Mouse (Mus musculus): ENCODE results near the gene Sult1e1. TPM values are rescaled to one million over a fixed set of nuclear protein-coding genes. Genes with fewer than 3 reads are reported as not detected.

Sult1e1 gene
- not detected in 2 replicates for polyA plus RNA-seq (2011; ENCODE audit: insufficient read depth, insufficient read length, low replicate concordance, missing spikeins)

DNA sequence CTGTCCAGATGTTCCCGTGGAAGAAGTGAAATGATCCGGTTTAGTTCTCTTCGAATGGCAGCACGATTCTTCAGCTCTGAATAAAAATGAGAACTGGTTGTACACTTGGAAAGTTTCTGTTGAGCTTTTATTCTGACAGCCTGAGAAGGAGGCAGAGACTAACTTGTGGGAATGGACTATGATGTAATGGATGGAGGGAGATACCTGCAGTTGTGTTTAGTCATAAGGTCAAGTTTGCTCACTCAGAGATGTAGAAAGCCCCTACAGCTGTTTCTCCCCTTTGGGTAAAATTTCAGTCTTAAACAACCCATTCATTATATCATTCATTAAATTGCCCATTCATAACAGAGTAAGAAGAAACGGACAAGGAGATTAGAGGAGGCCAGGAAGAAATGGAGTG, at the start of gene Sult1e1:
TSS of gene Sult1e1 (minus strand) at position 101 of the 400 bp plus-strand sequence.
- WGBS: 75% methylated on average over 5 of the region's 5 CpGs
- Histone ChIP-seq H3K4me1 (ENCODE audit: control insufficient read depth, insufficient read depth, low read length) (no peaks in the 10 kb centered on the region), H3K4me3 (replicated peaks; ENCODE audit: control insufficient read depth, low read depth, low read length) (no peak within 1 kb of the TSS), H3K27ac (ENCODE audit: control insufficient read depth, insufficient read depth, low read depth, low read length, poor library complexity) (no peak within 1 kb of the TSS)
- TF ChIP-seq POLR2A (IDR thresholded peaks at IDR 0.05; ENCODE audit: borderline replicate concordance, control insufficient read depth, low read depth, low read length): no peak
- TF ChIP-seq CTCF (IDR thresholded peaks at IDR 0.05; ENCODE audit: control insufficient read depth, insufficient read depth, low read length): no peak

DNA sequence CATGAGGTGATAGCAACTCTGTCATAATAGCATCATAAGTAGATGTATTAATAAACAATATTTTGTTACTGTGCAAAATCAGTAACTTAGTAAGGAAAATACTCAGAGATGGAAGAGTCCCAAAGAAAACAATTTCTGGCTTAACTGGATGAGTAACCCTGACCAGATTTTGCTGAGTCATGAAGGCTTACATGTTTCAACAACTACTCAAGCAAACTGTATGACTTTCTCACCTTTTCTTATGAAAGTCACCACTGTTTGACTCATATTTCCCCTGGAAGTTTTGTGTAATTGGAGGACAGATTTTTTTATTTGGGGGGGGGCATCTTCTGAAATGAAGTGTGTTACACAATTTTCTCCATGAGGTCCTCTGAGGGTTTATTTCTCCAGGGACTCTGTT, 31.3 kb upstream of the Sult1e1 start:
- TF ChIP-seq CTCF (IDR thresholded peaks at IDR 0.05; ENCODE audit: control insufficient read depth, insufficient read depth, low read length): no peak
- no peak overlapping the region for H3K27ac ChIP-seq (ENCODE audit: control insufficient read depth, insufficient read depth, low read depth, low read length, poor library complexity)
- no peaks in the 10 kb centered on the region for H3K4me1 ChIP-seq (ENCODE audit: control insufficient read depth, insufficient read depth, low read length)
- no peak overlapping the region for H3K4me3 ChIP-seq (replicated peaks; ENCODE audit: control insufficient read depth, low read depth, low read length)

DNA sequence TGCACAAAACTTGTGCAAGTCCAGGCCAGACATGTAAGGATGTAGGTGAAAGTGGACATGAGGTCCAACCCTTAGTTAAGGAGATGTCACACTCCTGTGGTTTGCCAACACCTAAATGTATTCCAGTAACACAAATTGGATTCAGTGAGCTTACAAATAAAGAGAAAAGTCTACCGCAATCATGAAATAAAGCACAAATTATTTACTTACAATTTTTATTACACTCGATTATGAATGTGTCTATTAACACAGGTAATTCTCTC, 23.7 kb upstream of the Sult1e1 start:
- Histone ChIP-seq H3K27ac (ENCODE audit: control insufficient read depth, insufficient read depth, low read depth, low read length, poor library complexity) (no peak overlapping the region), H3K4me3 (replicated peaks; ENCODE audit: control insufficient read depth, low read depth, low read length) (no peak overlapping the region), H3K4me1 (ENCODE audit: control insufficient read depth, insufficient read depth, low read length) (no peaks in the 10 kb centered on the region)
- 77% methylated on average over 2 of the region's 2 CpGs for WGBS
- TF ChIP-seq POLR2A (IDR thresholded peaks at IDR 0.05; ENCODE audit: borderline replicate concordance, control insufficient read depth, low read depth, low read length): no peak
- no peak for TF ChIP-seq CTCF (IDR thresholded peaks at IDR 0.05; ENCODE audit: control insufficient read depth, insufficient read depth, low read length)

DNA sequence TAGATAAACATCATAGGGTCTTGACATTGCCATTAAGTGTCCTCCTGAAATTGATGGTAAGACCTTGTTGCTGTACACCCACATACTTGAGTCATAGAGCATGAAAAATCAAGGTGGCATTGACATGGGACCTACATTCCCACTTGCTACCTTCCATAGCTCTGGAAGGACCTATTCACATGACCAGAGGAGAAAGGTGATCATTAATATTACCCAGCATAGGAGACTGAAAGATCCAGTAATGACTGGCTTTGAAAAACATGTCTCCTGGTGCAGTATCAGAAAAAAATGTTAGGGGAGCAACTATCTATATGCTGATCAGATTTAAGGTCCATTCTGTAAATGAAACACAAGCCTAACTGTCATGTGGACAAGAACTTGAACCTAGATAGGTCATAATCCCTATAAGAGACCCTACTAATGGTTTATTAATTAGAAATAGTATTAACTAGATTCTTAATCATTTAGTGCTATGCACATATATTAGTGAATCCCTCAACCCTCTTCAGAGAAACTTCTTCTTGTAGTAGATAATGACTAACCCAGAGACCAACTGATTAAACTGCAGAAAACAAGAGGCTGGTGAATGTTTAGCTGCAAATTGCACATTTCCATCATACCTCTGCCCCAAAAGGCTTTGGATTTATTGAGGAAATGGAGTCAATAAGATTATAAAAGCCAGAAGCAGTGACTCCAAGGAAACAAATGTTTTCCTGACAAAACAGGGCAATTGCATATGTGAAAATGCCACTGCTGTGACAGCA, 23.2 kb upstream of the Sult1e1 start:
- no peaks in the 10 kb centered on the region for H3K4me1 ChIP-seq (ENCODE audit: control insufficient read depth, insufficient read depth, low read length)
- H3K4me3 ChIP-seq (replicated peaks; ENCODE audit: control insufficient read depth, low read depth, low read length): no peak overlapping the region
- no peak for TF ChIP-seq CTCF (IDR thresholded peaks at IDR 0.05; ENCODE audit: control insufficient read depth, insufficient read depth, low read length)
- no peak for TF ChIP-seq POLR2A (IDR thresholded peaks at IDR 0.05; ENCODE audit: borderline replicate concordance, control insufficient read depth, low read depth, low read length)

GRCm38 (mm10) chr5:87601018-87601417, 9.6 kb upstream of the Sult1e1 start:
- Histone ChIP-seq H3K4me1 (ENCODE audit: control insufficient read depth, insufficient read depth, low read length) (no peaks in the 10 kb centered on the region), H3K4me3 (replicated peaks; ENCODE audit: control insufficient read depth, low read depth, low read length) (no peak overlapping the region), H3K27ac (ENCODE audit: control insufficient read depth, insufficient read depth, low read depth, low read length, poor library complexity) (no peak overlapping the region)
- WGBS: 60% methylated on average over 3 of the region's 3 CpGs
- TF ChIP-seq CTCF (IDR thresholded peaks at IDR 0.05; ENCODE audit: control insufficient read depth, insufficient read depth, low read length) (no peak), POLR2A (IDR thresholded peaks at IDR 0.05; ENCODE audit: borderline replicate concordance, control insufficient read depth, low read depth, low read length) (no peak)

More for the DNA sequence above, 23.2 kb upstream of the Sult1e1 start:
- no peak overlapping the region for H3K27ac ChIP-seq (ENCODE audit: control insufficient read depth, insufficient read depth, low read depth, low read length, poor library complexity)

DNA sequence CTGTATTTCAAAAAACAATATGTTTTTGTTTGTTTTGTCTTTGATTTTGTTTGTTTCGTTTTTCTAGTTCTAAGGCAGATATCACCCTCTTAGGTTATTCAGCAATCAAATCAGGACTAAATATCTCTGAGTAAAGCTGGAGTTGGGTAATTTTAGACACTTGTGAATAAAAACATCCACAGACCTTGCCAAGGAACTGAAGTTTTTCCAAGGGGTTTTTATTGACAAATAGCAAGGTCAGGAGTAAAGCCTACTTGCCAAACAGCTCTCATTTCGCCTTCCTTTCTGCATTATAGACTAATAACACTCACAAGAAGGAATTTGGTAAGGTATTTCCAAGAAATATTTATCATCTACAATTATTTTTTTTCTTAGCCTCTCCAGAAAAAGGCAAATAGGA, 6.5 kb upstream of the Sult1e1 start:
- no peak overlapping the region for H3K4me3 ChIP-seq (replicated peaks; ENCODE audit: control insufficient read depth, low read depth, low read length)
- H3K27ac ChIP-seq (ENCODE audit: control insufficient read depth, insufficient read depth, low read depth, low read length, poor library complexity): no peak overlapping the region
- no peak for TF ChIP-seq CTCF (IDR thresholded peaks at IDR 0.05; ENCODE audit: control insufficient read depth, insufficient read depth, low read length)
- no peak for TF ChIP-seq POLR2A (IDR thresholded peaks at IDR 0.05; ENCODE audit: borderline replicate concordance, control insufficient read depth, low read depth, low read length)
- 48% methylated on average over 2 of the region's 2 CpGs for WGBS
- no peaks in the 10 kb centered on the region for H3K4me1 ChIP-seq (ENCODE audit: control insufficient read depth, insufficient read depth, low read length)

DNA sequence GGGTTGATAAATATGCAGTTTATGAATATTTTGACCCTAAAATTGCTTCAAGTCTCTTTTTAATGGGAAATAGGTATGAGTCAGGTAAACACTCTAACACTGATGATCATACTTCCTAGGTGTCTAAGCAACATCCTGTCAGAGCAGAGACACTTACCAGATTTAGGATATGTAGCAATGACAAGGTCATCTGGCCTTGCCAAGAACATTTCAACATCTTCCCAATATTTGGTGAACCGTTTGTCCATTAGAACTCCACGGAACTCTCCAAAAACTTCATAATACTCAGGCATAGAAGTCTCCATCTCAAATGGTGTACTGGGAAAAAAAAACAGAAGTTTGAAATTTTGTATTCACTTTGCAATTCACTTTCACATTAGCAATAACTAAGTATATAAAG, 1.5 kb downstream of the Sult1e1 start:
- Histone ChIP-seq H3K4me1 (ENCODE audit: control insufficient read depth, insufficient read depth, low read length) (no peaks in the 10 kb centered on the region), H3K4me3 (replicated peaks; ENCODE audit: control insufficient read depth, low read depth, low read length) (no peak overlapping the region), H3K27ac (ENCODE audit: control insufficient read depth, insufficient read depth, low read depth, low read length, poor library complexity) (no peak overlapping the region)
- WGBS: 59% methylated on average over 2 of the region's 2 CpGs
- TF ChIP-seq POLR2A (IDR thresholded peaks at IDR 0.05; ENCODE audit: borderline replicate concordance, control insufficient read depth, low read depth, low read length) (no peak), CTCF (IDR thresholded peaks at IDR 0.05; ENCODE audit: control insufficient read depth, insufficient read depth, low read length) (no peak)

- no peak overlapping the region for H3K27ac ChIP-seq (ENCODE audit: control insufficient read depth, insufficient read depth, low read depth, low read length, poor library complexity)
- H3K4me3 ChIP-seq (replicated peaks; ENCODE audit: control insufficient read depth, low read depth, low read length): no peak overlapping the region
- 82% methylated on average over 1 of the region's 1 CpGs for WGBS
- no peak for TF ChIP-seq CTCF (IDR thresholded peaks at IDR 0.05; ENCODE audit: control insufficient read depth, insufficient read depth, low read length)
- no peak for TF ChIP-seq POLR2A (IDR thresholded peaks at IDR 0.05; ENCODE audit: borderline replicate concordance, control insufficient read depth, low read depth, low read length)
- no peaks in the 10 kb centered on the region for H3K4me1 ChIP-seq (ENCODE audit: control insufficient read depth, insufficient read depth, low read length)
These were observed 11.0 kb downstream of the Sult1e1 start for GRCm38 (mm10) chr5:87580389-87580788.

GRCm38 (mm10) chr5:87574174-87574573, 17.2 kb downstream of the Sult1e1 start:
- Histone ChIP-seq H3K27ac (ENCODE audit: control insufficient read depth, insufficient read depth, low read depth, low read length, poor library complexity) (no peak overlapping the region), H3K4me1 (ENCODE audit: control insufficient read depth, insufficient read depth, low read length) (no peaks in the 10 kb centered on the region), H3K4me3 (replicated peaks; ENCODE audit: control insufficient read depth, low read depth, low read length) (no peak overlapping the region)
- WGBS: 74% methylated on average over 1 of the region's 1 CpGs
- TF ChIP-seq CTCF (IDR thresholded peaks at IDR 0.05; ENCODE audit: control insufficient read depth, insufficient read depth, low read length) (no peak), POLR2A (IDR thresholded peaks at IDR 0.05; ENCODE audit: borderline replicate concordance, control insufficient read depth, low read depth, low read length) (no peak)
